Comparison of ENCODE assay signal across 8 mouse cellular contexts in genomic region chr14:118131931-118132641, GRCm38 (mm10). TPM values are rescaled to one million over a fixed set of nuclear protein-coding genes. Genes with fewer than 3 reads are reported as not detected.
DNase-seq lines count a peak whose midpoint lies in the region; ATAC-seq lines count a peak whose summit lies in the region.

No protein-coding gene starts in this region.

- H3K36me3 ChIP-seq in heart, embryonic 15.5 days: peaks cover 16% of the 10 kb centered on the region
- peaks cover 9% of the 10 kb centered on the region; the same call in 1 of the 2 replicates for H3K36me3 ChIP-seq in hindbrain, embryonic 16.5 days (ENCODE audit: control insufficient read depth, insufficient read depth, low read length)
- H3K36me3 ChIP-seq in midbrain, embryonic 13.5 days: peaks cover 22% of the 10 kb centered on the region

- intact Hi-C loops in heart, postnatal 36 days (cut with DNase I): loop anchor here (5.0 kb wide), 2 partner anchors 125 to 805 kb away; partner anchors contain the start of gene Dnajc3

- H3K27me3 ChIP-seq in heart, embryonic 15.5 days: 0 out of 2 replicates have a peak, but pooled peaks cover 4% of the 10 kb centered on the region
- H3K27me3 ChIP-seq in hindbrain, embryonic 16.5 days (replicated peaks; ENCODE audit: control insufficient read depth, insufficient read depth, low read length): no peaks in the 10 kb centered on the region
- H3K27me3 ChIP-seq in midbrain, embryonic 13.5 days: peaks cover 7% of the 10 kb centered on the region; the same call in 1 of the 2 replicates

- H3K9me3 ChIP-seq in heart, embryonic 15.5 days (replicated peaks): no peaks in the 10 kb centered on the region
- H3K9me3 ChIP-seq in hindbrain, embryonic 16.5 days (ENCODE audit: control insufficient read depth, low read length): no peaks in the 10 kb centered on the region
- no peaks in the 10 kb centered on the region for H3K9me3 ChIP-seq in midbrain, embryonic 13.5 days

- H3K4me2 ChIP-seq in heart, embryonic 15.5 days: peak overlapping the region; percentile 82
- H3K4me2 ChIP-seq in hindbrain, embryonic 16.5 days (ENCODE audit: low read length): peak overlapping the region; percentile 87
- peak overlapping the region; percentile 78 for H3K4me2 ChIP-seq in midbrain, embryonic 13.5 days (replicated peaks)

- 9% methylated on average over 21 of the region's 21 CpGs for WGBS in heart, embryonic 15.5 days
- WGBS in hindbrain, embryonic 16.5 days: 11% methylated on average over 21 of the region's 21 CpGs
- 11% methylated on average over 21 of the region's 21 CpGs for WGBS in midbrain, embryonic 13.5 days

- H3K9ac ChIP-seq in heart, embryonic 15.5 days: peak overlapping the region; percentile 70
- peak overlapping the region; percentile 77 for H3K9ac ChIP-seq in hindbrain, embryonic 16.5 days (ENCODE audit: low read depth, low read length)
- peak overlapping the region; percentile 83 for H3K9ac ChIP-seq in midbrain, embryonic 13.5 days (replicated peaks)

- peak overlapping the region; percentile 71 for H3K4me3 ChIP-seq in heart, embryonic 15.5 days
- peak overlapping the region; percentile 73 for H3K4me3 ChIP-seq in hindbrain, embryonic 16.5 days (ENCODE audit: low read length)
- H3K4me3 ChIP-seq in midbrain, embryonic 13.5 days (replicated peaks): peak overlapping the region; percentile 74

- H3K27ac ChIP-seq in heart, embryonic 15.5 days: peak overlapping the region; percentile 32
- peak overlapping the region; percentile 74 for H3K27ac ChIP-seq in hindbrain, embryonic 16.5 days (ENCODE audit: low read depth, low read length)
- H3K27ac ChIP-seq in midbrain, embryonic 13.5 days: 0 out of 2 replicates have a peak overlapping the region, but pooled peaks have one; percentile 32

- H3K4me1 ChIP-seq in heart, embryonic 15.5 days (replicated peaks): peaks cover 16% of the 10 kb centered on the region
- peaks cover 14% of the 10 kb centered on the region for H3K4me1 ChIP-seq in hindbrain, embryonic 16.5 days (ENCODE audit: control insufficient read depth, insufficient read depth, low read depth, low read length)
- peaks cover 27% of the 10 kb centered on the region for H3K4me1 ChIP-seq in midbrain, embryonic 13.5 days (replicated peaks)

- no peak for DNase-seq in heart, postnatal 36 days
- no peak for DNase-seq in ovary, postnatal 10 days (ENCODE audit: low spot score)
- no peak for DNase-seq in Muller cell, postnatal 12 days (ENCODE audit: inconsistent ontology term)
- no peak for DNase-seq in right cerebral cortex, adult 18-20 months

- peak; percentile 3; the same call in 1 of the 2 replicates for ATAC-seq in heart, embryonic 15.5 days (replicated peaks; ENCODE audit: insufficient number of reproducible peaks, insufficient read depth, low FRiP score, low read depth)
- peak; percentile 7 for ATAC-seq in activated CD4-positive, CD25-positive, alpha-beta regulatory T cell, adult 4 months
- peak; percentile 43 for ATAC-seq in hindbrain, embryonic 16.5 days
- ATAC-seq in midbrain, embryonic 13.5 days: peak; percentile 30; the same call in 1 of the 2 replicates

RNA-seq across cellular contexts. Expression of gene Tgds, which starts 0.5 kb away (rescaled TPM):
- 25.7 and 25.8 TPM in 2 replicates for polyA plus RNA-seq in heart, embryonic 15.5 days (2015; fragmentation: Nextera tagmentation; extraction: Ambion mirVana)
- total RNA-seq in heart, postnatal 36 days (2021): 1 to 10 TPM; 9.2 to 9.6 TPM
- 10 to 100 TPM; 25.7 to 33.6 TPM for polyA plus RNA-seq in activated CD4-positive, CD25-positive, alpha-beta regulatory T cell, adult 4 months (2017; shearing (Covaris generic))
- polyA plus RNA-seq in hindbrain, embryonic 16.5 days (2015; fragmentation: Nextera tagmentation; extraction: Ambion mirVana): 15.3 and 16.1 TPM in 2 replicates
- polyA plus RNA-seq in midbrain, embryonic 13.5 days (2015; fragmentation: Nextera tagmentation; extraction: Ambion mirVana): 20.8 and 21.0 TPM in 2 replicates

RNA-seq across cellular contexts. Expression of gene Gpr180, which starts 4.9 kb away (rescaled TPM):
- polyA plus RNA-seq in heart, embryonic 15.5 days (2015; fragmentation: Nextera tagmentation; extraction: Ambion mirVana): 35.8 and 43.7 TPM in 2 replicates
- total RNA-seq in heart, postnatal 36 days (2021): 10 to 100 TPM; 20.8 to 21.3 TPM
- polyA plus RNA-seq in activated CD4-positive, CD25-positive, alpha-beta regulatory T cell, adult 4 months (2017; shearing (Covaris generic)): 1 to 10 TPM; 7.6 to 8.8 TPM
- polyA plus RNA-seq in hindbrain, embryonic 16.5 days (2015; fragmentation: Nextera tagmentation; extraction: Ambion mirVana): 49.4 and 49.8 TPM in 2 replicates
- 33.4 and 34.6 TPM in 2 replicates for polyA plus RNA-seq in midbrain, embryonic 13.5 days (2015; fragmentation: Nextera tagmentation; extraction: Ambion mirVana)
